Mouse (Mus musculus) lung, postnatal 25 days (tissue): Measurements from ENCODE around the gene Fstl1.

Experiments
- DNase-seq: peaks from one replicate; pipeline ENCODE4 v3.0.0; 2022; ENCODE audit warnings: low spot score

Fstl1 gene

DNA sequence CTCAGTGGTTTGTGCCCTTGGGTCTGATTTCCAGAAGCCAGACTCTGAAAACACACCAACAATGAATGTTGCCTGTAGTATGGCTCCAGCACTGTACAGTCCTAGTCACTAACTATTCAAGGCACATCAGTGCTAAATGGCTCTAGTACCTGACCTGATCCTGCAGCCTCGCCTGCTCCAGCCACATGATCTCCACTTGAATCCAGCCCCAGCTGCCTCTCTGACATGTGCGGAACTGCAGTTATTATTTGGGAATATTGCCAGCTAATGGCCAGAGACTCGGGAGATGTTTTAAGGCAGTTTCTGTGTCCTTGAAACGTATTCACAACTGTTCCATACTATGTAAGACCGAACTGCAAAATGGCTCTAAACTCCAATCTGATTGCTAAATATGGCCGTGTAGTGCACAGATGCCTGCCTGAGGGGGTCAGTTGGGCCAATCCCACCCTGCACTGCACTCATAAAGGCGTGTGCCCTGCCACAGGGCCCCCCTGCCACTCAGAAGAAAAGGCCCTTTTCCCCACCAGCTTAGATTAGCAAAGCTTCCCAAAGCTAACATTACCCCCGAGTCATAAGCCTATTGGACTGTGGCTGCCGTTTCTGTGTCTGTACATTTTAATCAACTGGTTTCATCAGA is 11.0 kb downstream of the Fstl1 start:
- DNase-seq = no peak

DNA sequence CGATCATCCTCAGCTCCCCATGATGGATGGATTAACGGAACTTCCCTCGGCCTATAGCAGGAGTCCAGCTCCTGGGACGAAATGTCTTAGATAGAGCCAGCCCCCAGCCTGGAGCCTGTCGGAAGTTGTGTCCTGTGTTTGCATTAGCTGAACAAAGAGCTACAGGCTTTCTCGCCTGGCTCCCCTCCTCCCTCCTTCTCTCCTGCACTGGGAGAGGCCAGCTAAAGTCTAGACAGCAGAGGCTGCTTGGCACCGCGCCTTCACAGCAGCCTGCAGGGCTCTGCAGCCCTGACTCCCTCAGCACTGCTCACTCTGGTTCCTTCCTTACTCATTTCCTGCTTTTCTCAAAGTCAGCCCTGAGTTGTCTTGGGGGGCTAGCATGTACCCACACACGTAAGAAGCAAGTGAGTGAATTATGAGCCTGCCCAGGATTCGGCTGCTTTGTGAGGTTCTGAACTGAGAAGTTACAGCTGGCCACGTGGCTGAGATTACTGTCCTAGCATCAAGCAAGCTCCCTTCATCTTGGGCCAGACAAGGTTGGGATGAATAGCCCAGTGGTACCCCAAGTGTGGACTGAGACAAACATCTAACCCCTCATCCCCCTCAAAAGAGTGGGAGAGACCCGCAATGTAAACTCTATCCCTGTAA is 11.8 kb downstream of the Fstl1 start:
- peak; percentile 42 for DNase-seq

DNA sequence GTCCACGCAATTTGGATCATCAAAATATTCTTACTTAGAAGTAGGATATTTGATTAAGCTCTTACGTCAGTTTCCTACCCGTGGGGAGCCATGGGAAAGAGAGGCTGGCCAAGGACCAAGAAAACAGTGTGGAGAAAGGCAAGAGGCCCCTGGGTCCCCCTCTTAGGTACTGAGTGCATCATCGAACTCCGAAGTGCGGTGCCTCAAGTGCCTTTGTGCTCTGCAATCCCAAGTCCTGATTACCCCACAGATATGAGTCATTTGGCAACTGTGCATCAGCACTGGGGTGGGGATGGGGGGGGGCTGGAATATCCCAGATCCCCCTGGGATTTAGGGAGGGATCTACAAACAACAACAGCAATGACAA is 12.3 kb downstream of the Fstl1 start:
- peak; percentile 36 for DNase-seq

DNA sequence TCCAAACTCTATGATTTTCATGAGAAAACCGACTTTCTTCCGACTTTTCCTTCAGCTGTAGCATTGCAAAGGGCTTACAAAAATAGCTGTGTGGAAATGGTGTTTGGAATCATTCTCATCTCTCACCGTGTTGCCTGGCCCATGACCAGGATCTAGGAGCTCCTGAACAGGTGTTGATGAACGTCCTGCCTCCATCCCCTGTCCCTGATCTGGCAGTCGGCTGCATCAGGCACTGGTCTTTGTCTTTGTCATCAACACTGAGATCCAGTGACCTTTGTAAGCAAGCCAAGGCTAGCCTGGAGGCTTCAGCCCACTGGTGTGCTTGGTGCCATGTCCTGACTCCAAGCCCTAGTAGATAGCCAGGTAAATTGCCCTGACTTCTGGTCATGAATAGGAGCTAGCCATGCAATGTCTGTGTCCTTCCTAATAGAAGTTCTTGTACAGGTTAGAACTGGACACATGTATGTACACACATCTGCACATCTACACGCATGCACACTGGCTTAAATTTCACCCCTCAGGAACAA is 12.8 kb downstream of the Fstl1 start:
- DNase-seq = no peak

DNA sequence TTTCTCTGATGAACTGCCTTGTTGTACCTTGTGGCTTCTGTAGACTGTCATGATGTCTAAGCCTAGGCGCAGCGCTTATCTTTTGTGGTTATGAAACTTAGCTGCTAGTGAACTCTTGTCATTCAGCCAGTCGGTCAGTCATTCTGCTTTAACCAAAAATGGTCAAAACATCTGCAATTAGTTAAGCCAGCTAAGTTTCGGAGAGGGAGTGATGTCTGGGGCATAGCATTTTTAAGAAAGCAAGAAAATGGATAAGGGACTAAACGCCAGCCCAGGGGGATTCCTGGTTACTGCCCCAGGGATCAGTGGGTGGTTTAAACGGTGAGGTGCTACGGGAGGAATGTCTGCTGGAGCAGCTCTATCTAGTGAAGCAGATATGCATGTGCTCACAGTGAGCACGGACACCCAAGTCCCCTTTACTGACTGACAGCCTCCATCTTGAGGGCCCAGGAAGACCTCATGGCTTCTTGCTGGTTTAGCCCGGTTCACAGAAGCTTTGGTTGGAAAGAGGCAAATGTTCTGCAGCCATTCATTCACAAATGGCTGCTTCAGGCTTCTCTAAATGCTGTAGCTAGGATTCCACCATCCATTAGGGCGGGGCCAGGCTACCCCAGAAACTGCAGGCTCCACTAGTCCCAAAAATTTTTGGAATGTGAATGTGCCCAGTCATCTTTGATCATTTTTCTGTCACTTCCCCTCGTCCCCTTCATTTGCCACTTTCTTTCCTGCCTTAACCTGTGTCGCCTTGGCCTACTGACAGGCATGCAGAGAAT is 13.5 kb downstream of the Fstl1 start:
- DNase-seq = peak; percentile 36

DNA sequence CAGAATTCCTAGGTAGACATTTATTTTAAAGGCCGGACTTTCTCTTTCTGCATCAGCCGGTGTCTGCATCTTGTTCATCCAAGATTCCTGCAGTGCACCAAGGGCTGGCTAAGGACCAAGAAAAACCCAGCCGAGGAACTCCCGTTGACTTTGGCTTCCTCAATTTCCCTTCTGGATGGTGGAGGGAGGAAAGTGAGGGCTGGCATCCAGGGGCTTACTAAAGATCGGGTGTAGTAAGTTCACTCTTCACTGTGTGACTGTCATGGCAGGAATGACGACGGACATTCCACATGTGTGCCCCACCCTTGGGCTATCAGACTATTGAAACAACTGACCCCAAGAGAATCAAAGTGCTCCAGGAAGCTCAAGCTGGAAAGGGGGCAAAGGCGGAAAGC is 14.1 kb downstream of the Fstl1 start:
- DNase-seq = no peak

DNA sequence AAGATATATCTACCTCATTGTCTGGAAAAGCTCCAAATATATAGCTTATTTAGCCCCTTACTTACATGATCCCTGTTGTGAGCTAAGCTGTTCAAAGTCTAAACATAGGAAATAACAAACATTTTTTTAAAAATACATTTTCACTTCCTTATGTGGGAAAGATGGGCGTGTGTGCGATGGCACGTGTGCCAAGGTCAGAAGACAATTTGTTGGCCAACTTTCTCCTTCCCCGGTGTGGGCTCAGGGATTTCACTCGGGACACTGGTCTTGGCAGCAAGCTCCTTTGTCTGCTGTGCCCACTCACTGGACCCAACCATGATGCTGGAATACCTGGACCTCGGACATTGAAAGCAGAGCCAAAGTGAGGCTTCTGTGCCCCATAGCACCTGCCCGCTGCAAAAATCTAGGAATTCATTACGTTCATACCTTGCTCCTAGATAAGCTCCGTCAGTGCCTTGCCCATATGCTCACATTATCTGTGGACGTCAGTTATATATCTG is 19.0 kb downstream of the Fstl1 start:
- DNase-seq = no peak

DNA sequence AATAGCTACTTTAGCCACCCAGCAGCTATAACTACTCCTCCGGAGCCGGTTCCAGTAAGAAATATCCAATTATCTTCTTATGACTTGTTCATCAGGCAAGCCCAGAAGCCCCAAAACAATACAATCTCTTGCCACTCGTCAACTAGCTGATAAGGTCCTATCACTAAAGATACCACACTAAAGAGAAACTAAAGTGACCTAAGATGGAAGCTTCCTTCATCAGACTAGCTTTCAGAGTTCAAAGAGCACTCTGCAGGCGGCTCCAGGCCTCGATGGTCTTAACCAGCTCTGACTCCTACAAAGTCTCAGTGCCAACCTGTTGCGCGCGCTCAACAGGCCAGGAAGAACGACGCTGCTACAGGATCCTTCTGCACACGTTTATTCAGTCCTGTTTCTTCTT is 19.6 kb downstream of the Fstl1 start:
- DNase-seq = no peak

DNA sequence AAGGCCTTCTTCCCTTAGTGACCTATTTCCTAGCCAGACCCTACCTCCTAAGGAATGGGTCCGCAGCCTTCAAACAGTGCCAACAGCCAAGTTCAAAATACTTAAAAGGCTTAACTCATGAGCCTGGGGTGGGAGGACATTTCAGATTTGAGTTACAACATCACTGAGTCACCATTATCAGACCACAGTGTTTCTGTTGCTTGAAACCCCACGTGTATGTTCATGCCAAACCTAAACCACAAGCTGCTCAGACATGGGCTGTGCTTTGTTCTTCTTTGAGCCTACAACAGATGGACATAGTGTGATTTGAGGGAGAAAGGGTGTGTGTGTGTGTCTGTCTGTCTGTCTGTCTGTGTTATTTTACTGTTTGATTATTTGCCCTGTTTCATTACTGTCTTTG is 24.4 kb downstream of the Fstl1 start:
- no peak for DNase-seq

DNA sequence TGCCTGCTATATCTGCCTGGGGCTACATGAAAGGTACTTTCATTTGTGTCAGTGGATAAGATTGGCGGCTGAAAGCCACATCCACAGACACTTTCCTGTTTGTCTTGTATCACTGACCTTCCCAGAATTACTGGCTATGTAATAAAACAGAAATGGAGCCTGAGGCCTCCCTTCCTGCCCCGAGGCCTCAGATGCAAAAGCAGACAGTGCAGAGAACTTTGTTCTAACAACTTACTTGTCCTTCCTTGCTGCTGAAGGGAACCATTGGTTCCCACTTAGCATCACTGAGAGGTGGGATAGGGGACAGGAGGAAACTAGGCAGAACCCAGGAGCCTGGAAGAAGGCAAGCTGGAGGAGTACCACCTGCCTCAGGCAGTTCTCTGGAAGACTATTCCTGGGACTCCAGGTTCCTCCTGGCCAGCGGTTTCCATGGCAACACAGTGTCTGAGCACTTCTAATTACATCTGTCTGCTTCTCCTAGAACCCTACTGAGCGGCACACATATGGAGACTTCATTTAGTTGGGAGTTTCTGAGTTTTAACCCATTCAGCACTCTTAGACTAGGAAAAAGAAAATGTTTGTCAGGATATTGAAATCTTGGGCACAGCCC is 26.1 kb downstream of the Fstl1 start:
- DNase-seq = no peak

DNA sequence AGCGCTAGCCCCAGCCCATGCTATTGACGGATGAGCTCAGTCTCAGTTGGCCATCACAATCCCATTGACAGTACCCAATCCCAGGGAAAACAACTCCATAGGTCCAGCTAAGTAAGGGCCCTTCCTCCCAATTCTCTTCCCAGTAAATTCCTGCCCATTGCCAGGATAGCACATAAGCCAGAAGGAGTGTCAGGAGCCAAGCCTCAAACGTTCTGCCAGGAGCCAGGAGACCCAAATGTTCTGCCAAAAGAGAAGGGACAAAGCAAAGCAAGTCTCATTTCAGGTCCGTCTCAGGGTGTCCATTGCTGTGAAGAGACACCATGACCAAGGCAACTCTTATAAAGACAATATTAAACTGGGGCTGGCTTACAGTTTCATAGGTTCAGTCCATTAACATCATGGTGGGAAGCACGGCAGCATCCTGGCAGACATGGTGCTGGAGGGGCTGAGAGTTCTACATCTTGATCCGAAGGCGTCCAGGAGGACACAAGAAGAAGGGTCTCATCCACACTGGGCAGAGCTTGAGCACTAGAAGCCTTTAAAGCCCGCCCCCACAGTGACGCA is 26.8 kb downstream of the Fstl1 start:
- no peak for DNase-seq

DNA sequence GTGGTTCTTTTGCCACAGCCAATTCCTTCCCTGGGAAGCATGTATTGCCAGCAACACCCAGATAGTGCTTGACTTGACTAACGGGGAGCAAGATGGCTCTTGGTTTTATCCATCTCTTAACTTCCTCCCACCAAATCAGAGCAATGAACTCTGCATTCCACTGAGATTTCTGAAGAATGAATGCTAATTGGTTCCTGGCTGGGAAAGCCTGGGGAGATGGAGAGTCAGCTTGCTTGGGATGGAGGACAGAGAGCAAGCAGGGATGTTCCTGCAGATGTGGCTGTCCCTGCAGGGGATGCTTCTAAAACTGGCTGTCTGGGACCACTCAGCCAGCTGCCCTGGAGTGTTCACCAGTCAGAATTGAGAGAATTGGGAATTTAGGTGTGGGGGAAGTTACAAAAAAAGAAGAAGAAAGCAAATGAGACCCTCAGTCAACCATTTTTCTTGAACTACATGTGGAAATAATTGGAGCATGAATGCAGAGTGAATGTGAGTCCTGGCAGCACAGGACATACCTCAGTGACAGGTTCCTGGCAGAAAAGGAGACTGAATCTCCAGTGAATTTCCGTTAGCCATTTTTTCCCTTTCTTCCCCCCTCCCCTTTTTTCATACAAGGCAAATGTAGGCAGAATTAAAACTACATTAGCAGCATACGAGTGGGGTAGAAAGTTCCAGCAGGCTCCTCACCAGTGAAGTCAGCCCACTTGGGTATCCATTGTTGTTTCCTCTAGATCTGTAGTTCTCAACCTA is 29.2 kb downstream of the Fstl1 start:
- DNase-seq = no peak

DNA sequence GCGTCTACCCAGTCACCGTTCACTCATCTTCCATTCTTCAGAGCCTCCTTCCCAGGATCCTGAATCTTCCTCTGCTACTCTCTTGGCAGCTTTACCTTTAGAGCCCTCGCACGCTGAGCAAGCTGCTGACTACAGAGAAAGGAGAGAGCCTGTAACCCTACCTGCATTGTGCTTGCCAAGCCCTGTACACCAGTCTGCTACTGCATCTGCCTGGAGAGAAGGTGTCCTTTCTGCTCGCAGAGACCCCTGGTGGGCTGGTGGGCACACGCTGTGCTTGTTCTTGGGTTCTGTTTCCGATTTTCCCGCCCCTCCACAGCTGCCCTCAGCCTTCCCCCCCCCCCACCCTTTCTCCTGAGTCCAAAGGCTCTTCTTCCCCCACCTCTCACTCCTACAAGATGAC is 30.6 kb downstream of the Fstl1 start:
- no peak for DNase-seq

DNA sequence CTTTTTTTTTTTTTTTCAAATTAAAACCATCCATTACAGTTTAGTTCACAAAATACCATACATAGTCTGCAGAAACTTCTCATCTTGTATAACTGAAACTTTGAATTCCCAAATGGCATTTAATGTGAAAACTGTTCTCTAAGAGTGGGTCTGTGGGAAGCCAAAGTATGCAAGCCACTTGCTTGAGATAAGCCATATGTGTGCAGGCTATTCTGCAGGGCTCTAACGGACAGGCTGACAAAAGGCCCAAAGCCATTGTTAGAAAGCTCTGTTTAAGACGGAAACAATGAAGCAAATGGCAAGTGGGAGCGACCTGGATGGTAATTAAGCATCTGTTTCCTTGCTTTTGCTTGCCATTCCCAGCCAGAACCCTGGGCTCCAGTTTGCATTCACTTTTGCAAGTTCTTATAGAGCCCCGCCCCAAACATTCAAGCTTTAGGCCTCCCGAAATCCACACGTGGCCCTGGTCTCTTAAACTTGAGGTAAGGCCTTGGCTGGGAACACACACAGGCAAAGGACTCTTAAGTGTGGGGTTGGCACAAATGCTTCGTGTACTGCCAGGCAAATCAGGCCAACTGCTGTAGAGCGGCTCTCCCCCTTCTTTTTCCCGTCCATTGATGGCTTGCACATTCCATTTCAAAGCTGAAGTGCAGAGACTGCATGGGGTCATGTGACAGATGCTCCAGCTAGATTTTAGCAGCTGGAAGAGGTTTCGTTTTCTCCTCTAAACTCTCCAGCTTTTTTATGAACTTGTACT is 32.4 kb downstream of the Fstl1 start:
- peak; percentile 77 for DNase-seq

DNA sequence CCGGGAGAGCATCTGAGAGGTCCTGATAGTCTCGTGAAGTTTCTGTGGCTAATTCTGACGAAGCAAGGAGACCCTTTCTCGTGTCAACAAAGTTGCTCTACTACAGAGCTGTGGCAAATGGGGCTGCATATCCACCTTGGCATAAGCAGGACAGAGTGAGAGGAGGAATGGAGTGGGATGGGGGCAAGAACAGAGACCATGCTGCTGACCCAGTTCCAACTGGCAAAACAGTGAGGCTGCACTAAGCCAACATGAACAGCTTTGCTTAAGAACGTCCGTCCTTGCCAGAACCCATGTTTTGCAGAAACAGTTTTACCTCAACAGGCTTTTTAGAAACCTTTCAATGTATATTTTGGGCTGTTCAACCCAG is 32.9 kb downstream of the Fstl1 start:
- DNase-seq = no peak

DNA sequence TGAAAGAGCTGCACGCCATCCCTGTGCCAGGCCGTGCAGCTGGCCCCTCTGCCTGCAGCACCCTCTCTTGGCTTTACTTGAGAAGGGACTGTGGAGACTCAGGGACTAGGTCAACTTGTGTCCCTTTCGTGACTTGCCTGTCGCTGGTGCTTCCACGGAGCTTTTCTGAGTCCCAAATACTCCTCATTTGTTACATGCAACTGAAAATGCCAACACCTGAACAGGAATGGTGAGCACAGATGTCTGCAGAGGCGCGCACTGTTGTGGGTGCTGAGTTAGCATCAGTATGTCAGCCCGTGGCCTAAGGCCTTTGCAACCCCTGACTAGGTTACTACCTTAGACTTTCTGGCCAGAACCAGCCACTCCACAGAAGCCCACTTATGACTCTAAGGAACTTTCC is 35.2 kb downstream of the Fstl1 start:
- no peak for DNase-seq

DNA sequence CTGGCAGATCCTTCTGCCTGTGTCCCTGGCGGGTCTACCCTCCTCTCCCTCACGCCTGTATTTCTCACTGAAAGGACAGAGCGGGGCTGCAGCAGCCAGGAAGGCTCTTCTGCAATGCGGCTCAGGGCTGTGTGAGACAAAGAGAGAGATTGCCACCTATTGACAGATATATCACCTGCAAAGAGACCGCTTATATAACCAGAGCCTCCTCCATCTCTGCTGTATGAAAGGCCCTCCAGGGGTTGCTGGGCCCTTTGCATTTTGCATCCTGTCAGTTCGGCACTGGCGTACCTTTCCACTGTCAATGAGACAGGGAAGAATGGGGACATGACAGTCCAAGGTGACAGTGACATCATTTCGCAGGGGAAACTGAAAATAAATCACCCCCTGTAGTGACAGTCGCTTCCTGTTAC is 35.8 kb downstream of the Fstl1 start:
- DNase-seq = peak; percentile 53

DNA sequence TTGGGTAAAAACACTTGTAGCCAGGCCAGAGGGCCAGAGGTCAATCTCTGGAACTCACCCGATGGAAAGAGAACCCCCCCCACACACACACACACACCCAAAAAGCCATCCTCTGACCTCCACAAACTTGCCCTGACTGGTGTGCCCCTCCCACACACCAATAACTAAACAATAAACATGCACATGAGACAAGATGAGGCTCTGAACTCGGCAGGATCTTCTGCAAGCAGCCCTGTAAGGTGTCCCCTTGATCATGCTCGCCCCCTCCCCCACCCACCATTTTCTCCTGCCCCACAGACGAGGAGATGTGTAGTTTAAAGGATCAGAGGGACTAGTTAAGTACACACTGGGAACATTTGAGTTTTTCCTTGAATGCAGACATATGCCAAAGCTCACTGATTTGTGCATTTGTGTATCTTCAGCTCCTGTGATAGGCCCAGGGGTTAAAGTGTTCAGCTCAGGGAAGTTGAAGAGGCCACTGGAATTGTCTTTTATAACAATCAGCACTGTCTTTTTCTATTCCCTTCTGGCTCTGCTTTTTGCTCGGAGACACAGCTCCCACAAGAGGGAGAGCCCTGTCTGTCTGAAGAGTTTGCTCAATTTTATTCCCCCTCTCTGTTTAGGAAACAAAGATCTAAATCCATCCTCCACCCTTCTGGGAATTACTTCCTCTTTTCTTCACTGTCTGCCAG is 37.2 kb downstream of the Fstl1 start:
- no peak for DNase-seq

DNA sequence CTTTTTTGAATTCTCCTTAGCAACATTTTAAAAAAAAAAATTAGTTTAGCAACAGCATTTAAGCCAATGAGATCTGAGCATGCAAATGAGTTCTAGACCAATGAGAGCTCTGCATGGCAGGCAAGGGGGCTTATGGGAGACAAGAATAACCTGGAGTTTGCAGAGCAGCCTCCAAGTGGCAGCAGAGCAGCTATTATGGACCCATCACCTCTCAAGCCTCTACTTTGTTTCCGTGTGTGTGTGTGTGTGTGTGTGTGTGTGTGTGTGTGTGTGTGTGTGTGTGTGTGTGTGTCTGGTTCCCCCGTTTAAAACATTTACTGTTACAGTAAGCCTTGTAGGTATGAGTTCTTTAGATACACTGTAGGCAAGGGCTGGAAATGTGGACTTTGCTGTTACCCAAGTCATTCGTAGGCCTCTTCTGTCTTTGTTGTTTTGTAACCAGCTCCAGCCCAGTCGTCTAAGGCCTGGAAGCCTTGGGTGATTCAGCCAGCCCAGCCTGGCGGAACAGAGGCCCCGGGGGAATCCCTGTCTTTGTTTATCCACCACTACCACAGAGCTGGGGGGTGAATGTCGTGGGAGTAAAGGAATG is 37.8 kb downstream of the Fstl1 start:
- DNase-seq = peak; percentile 90

DNA sequence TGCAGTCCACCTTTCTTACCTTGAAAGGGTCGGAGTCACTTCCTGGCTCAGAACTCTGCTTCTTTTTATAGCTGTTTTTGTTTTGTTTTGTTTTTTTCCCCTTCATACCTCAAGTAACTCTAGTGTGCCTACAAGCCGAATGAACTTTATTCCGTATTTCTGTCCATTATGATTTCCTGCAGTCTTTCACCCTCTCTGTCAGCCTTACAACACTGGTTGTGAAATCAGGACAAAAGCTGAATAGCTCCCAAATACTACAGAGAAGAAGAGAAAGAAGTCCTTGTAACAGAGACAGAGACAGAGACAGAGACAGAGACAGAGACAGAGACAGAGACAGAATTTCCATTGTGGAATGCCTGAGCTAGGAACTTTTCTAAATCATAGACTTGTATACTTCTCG is 41.3 kb downstream of the Fstl1 start:
- no peak for DNase-seq
